Mouse (Mus musculus): ENCODE results near the gene Lrrc8d.

GRCm38 (mm10) chr5:105876068-105876924, 176.5 kb downstream of the Lrrc8d start, which contains the start of gene Zfp326:
- TF ChIP-seq BHLHE40 (IDR thresholded peaks at IDR 0.05; ENCODE audit: borderline replicate concordance, low read depth, low read length): no peak
- TF ChIP-seq GATA1 (IDR thresholded peaks at IDR 0.05; ENCODE audit: low read depth, low read length): no peak
- TF ChIP-seq CTCF (IDR thresholded peaks at IDR 0.05 in 2 of 3, conservative IDR thresholded peaks at IDR 0.05 in 1 of 3; ENCODE audit: control insufficient read depth in 1 of 3, insufficient read depth in 1 of 3, low read depth in 2 of 3, low read length in 3 of 3, poor library complexity in 1 of 3, severe bottlenecking in 1 of 3): no peak
- no peak for TF ChIP-seq MAFK (IDR thresholded peaks at IDR 0.05; ENCODE audit: borderline replicate concordance, low read depth, low read length)
- TF ChIP-seq TBP (IDR thresholded peaks at IDR 0.05; ENCODE audit: low read depth, low read length): no peak

Data from MEL (cell line).